In the genomic region with DNA sequence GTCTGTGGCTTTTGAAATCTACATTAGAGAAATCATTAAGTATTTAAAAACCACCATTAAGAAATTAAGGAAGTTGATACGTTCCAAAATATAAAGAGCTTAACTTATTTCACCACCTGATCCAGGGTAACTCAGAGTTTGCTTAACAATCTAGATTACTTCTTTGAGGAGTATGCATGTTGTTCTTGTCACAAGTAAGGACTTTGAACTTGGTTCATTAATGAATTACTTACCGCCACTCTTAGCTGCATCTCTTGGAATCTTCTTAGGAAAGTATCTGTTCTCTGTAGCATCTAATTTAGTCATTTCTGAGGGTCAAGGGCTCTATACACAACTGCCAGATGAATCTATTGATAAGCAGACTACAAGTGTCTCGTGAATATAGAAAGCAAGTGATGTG, we compare ENCODE assay signal across 27 mouse cellular contexts.
DNase-seq lines count a peak whose midpoint lies in the region; ATAC-seq and TF ChIP-seq lines count a peak whose summit lies in the region.
"Had no signal": no experiment of that assay in that cellular context is flagged by ENCODE, and none has a peak within 500 bp of the region (broad histone marks: within the 10 kb centered on the region; RNA-seq: fewer than 3 reads in every experiment).

No protein-coding gene starts in this region.

- H3K4me1 ChIP-seq in kidney, adult 2 months (ENCODE audit: control insufficient read depth, insufficient read depth, low read length), result no peaks in the 10 kb centered on the region; the same call in 1 of the 2 replicates
- no peaks in the 10 kb centered on the region for H3K4me1 ChIP-seq in kidney, embryonic 14.5 days (ENCODE audit: control insufficient read depth, insufficient read depth, low read length)
- no peaks in the 10 kb centered on the region for H3K4me1 ChIP-seq in intestine, embryonic 16.5 days (ENCODE audit: control insufficient read depth, insufficient read depth, low read length)
- H3K4me1 ChIP-seq in forebrain, postnatal 0 days (ENCODE audit: insufficient read depth), result peaks cover 18% of the 10 kb centered on the region
- H3K4me1 ChIP-seq: embryonic facial prominence, embryonic 15.5 days had no signal

- no peak overlapping the region for H3K9ac ChIP-seq in kidney, embryonic 14.5 days (ENCODE audit: low read depth, low read length)
- no peak overlapping the region for H3K9ac ChIP-seq in intestine, embryonic 16.5 days (ENCODE audit: low read depth, low read length)
- H3K9ac ChIP-seq in forebrain, postnatal 0 days, result no peak overlapping the region
- H3K9ac ChIP-seq: embryonic facial prominence, embryonic 13.5 days; embryonic facial prominence, embryonic 15.5 days; forebrain, embryonic 12.5 days had no signal

- no peak overlapping the region for H3K4me3 ChIP-seq in kidney, adult 2 months (ENCODE audit: insufficient read depth, low read depth, low read length)
- no peak overlapping the region for H3K4me3 ChIP-seq in kidney, embryonic 14.5 days (ENCODE audit: low read length)
- no peak overlapping the region for H3K4me3 ChIP-seq in intestine, embryonic 16.5 days (ENCODE audit: low read length)
- H3K4me3 ChIP-seq in forebrain, postnatal 0 days (ENCODE audit: low read depth, low read length), result no peak overlapping the region
- H3K4me3 ChIP-seq: embryonic facial prominence, embryonic 13.5 days; embryonic facial prominence, embryonic 15.5 days; erythroblast, embryonic 14.5 days; forebrain, embryonic 10.5 days; forebrain, embryonic 12.5 days had no signal

- H3K36me3 ChIP-seq in kidney, adult 2 months (ENCODE audit: control insufficient read depth, insufficient read depth, low read length), result no peaks in the 10 kb centered on the region
- H3K36me3 ChIP-seq in kidney, embryonic 14.5 days (ENCODE audit: control insufficient read depth, insufficient read depth, low read length), result no peaks in the 10 kb centered on the region
- H3K36me3 ChIP-seq in intestine, embryonic 16.5 days (ENCODE audit: control insufficient read depth, insufficient read depth, low read length), result no peaks in the 10 kb centered on the region
- no peaks in the 10 kb centered on the region for H3K36me3 ChIP-seq in forebrain, postnatal 0 days (ENCODE audit: insufficient read depth)
- H3K36me3 ChIP-seq: embryonic facial prominence, embryonic 13.5 days; embryonic facial prominence, embryonic 15.5 days; forebrain, embryonic 10.5 days; forebrain, embryonic 12.5 days; G1E had no signal

- H3K27me3 ChIP-seq in kidney, adult 2 months (replicated peaks; ENCODE audit: control insufficient read depth, insufficient read depth, low read length), result no peaks in the 10 kb centered on the region
- no peaks in the 10 kb centered on the region for H3K27me3 ChIP-seq in kidney, embryonic 14.5 days (ENCODE audit: control insufficient read depth, insufficient read depth, low read length)
- no peaks in the 10 kb centered on the region for H3K27me3 ChIP-seq in intestine, embryonic 16.5 days (replicated peaks; ENCODE audit: control insufficient read depth, insufficient read depth, low read length)
- no peaks in the 10 kb centered on the region for H3K27me3 ChIP-seq in forebrain, postnatal 0 days (ENCODE audit: insufficient read depth, low read length)
- H3K27me3 ChIP-seq: CH12.LX; embryonic facial prominence, embryonic 13.5 days; embryonic facial prominence, embryonic 15.5 days; forebrain, embryonic 12.5 days had no signal

- 60% methylated on average over 3 of the region's 3 CpGs for WGBS in kidney, adult 2 months
- 88% methylated on average over 3 of the region's 3 CpGs for WGBS in kidney, embryonic 14.5 days
- WGBS in intestine, embryonic 16.5 days, result 74% methylated on average over 3 of the region's 3 CpGs
- WGBS in forebrain, postnatal 0 days, result 90% methylated on average over 3 of the region's 3 CpGs

- H3K27ac ChIP-seq in kidney, adult 2 months (ENCODE audit: insufficient read depth, low read depth, low read length), result no peak overlapping the region
- no peak overlapping the region for H3K27ac ChIP-seq in kidney, embryonic 14.5 days (ENCODE audit: low read depth, low read length)
- H3K27ac ChIP-seq in intestine, embryonic 16.5 days (ENCODE audit: low read length), result no peak overlapping the region
- H3K27ac ChIP-seq in forebrain, postnatal 0 days (ENCODE audit: low read depth, low read length), result no peak overlapping the region
- H3K27ac ChIP-seq: embryonic facial prominence, embryonic 13.5 days; embryonic facial prominence, embryonic 15.5 days; forebrain, embryonic 10.5 days; forebrain, embryonic 12.5 days had no signal

- no peak overlapping the region for H3K4me2 ChIP-seq in kidney, embryonic 14.5 days (replicated peaks; ENCODE audit: low read depth, low read length)
- no peak overlapping the region for H3K4me2 ChIP-seq in intestine, embryonic 16.5 days (ENCODE audit: low read depth, low read length)
- no peak overlapping the region for H3K4me2 ChIP-seq in forebrain, postnatal 0 days (ENCODE audit: low read depth)
- H3K4me2 ChIP-seq: embryonic facial prominence, embryonic 13.5 days; embryonic facial prominence, embryonic 15.5 days; forebrain, embryonic 12.5 days had no signal

- no peaks in the 10 kb centered on the region for H3K9me3 ChIP-seq in kidney, embryonic 14.5 days (ENCODE audit: control insufficient read depth, low read length)
- no peaks in the 10 kb centered on the region for H3K9me3 ChIP-seq in intestine, embryonic 16.5 days (ENCODE audit: control insufficient read depth, low read length)
- H3K9me3 ChIP-seq in forebrain, postnatal 0 days (ENCODE audit: low read length), result no peaks in the 10 kb centered on the region
- H3K9me3 ChIP-seq: embryonic facial prominence, embryonic 13.5 days; embryonic facial prominence, embryonic 15.5 days; forebrain, embryonic 10.5 days; forebrain, embryonic 12.5 days; G1E had no signal

- no peak for TF ChIP-seq CTCF in kidney, adult 2 months (conservative IDR thresholded peaks at IDR 0.05; ENCODE audit: insufficient read depth, insufficient read length, low read depth, low read length)
- TF ChIP-seq CTCF in forebrain, postnatal 0 days (IDR thresholded peaks at IDR 0.05; ENCODE audit: low read depth), result no peak

- no peak for ATAC-seq in kidney, embryonic 14.5 days (ENCODE audit: low FRiP score, low TSS enrichment)
- ATAC-seq in intestine, embryonic 16.5 days, result peak; percentile 77
- no peak for ATAC-seq in forebrain, postnatal 0 days
- ATAC-seq: CD4-positive, CD25-positive, alpha-beta regulatory T cell, adult 4 months; forebrain, embryonic 14.5 days had no signal

- no peak for TF ChIP-seq POLR2A in kidney, adult 2 months (IDR thresholded peaks at IDR 0.05; ENCODE audit: low read depth, low read length)

- peak; percentile 73 for DNase-seq in kidney, adult 2 months
- DNase-seq in kidney, postnatal 4 days, result no peak
- peak; percentile 14 for DNase-seq in kidney, postnatal 14 days
- DNase-seq in spleen, postnatal 14 days (ENCODE audit: low spot score in 2 of 2), result no peak
- DNase-seq in forebrain, postnatal 0 days, result no peak
- DNase-seq: adrenal gland, adult 2 months; adrenal gland, postnatal 10 days; adrenal gland, postnatal 25 days; B cell, adult 2 months; cerebellum, adult 11 months; cerebellum, adult 18-20 months; cerebellum, adult 8-10 months; cerebellum, adult 9-11 months; cerebellum, postnatal 14 days; cerebellum, postnatal 36 days; embryo, embryonic 11 days had no signal

Comparison
In these comparisons a context has a peak if more than half of its experiments do, and no peak if none do; other contexts are left out.
1. DNase-seq: peak in kidney, adult 2 months (single experiment) and kidney, postnatal 14 days (single experiment); none in kidney, postnatal 4 days (0 of 2), spleen, postnatal 14 days (0 of 2) and forebrain, postnatal 0 days (single experiment).